Mouse (Mus musculus) left cerebral cortex, adult 18-20 months (tissue): Measurements from ENCODE around the gene Gm10142. TPM values are rescaled to one million over a fixed set of nuclear protein-coding genes. Genes with fewer than 3 reads are reported as not detected.
"Not testable (repeated sequence)": the region's sequence is repeated elsewhere in the genome, so short reads cannot be mapped to it uniquely, and the experiment has no call there.

Source experiments
- DNase-seq, 2 experiments: peaks; one replicate each; pipeline ENCODE4 v3.0.0; 2021 to 2022; ENCODE audit warnings: low spot score in 2 of 2, mixed read lengths in 1 of 2
- total RNA-seq, 2 experiments: library from RNA; stranded (reverse); gene quantifications; 2 replicates each; pipeline ENCODE4 v1.2.3; 2021

Gm10142 gene
- total RNA-seq, 2 experiments from 2014 or later, result not detected

GRCm38 (mm10) chr10:77735928-77736327 lies 20.3 kb downstream of the Gm10142 start:
- DNase-seq, result no peak

- no peak for DNase-seq
Observed at GRCm38 (mm10) chr10:77738929-77739328, 23.3 kb downstream of the Gm10142 start.

GRCm38 (mm10) chr10:77741924-77742688 lies 26.5 kb downstream of the Gm10142 start, which contains the start of gene Gm18596:
Gene Gm18596, minus strand, starts transcription at chr10:77742638.
- DNase-seq, result not testable (repeated sequence)

GRCm38 (mm10) chr10:77750686-77751085 lies 35.1 kb downstream of the Gm10142 start:
- DNase-seq, result not testable (repeated sequence)

- not testable (repeated sequence) for DNase-seq
Observed at GRCm38 (mm10) chr10:77751254-77751653, 35.6 kb downstream of the Gm10142 start, which contains the start of gene Gm9736. Gene Gm9736, minus strand, starts transcription at chr10:77751354.

GRCm38 (mm10) chr10:77752312-77752711 lies 36.7 kb downstream of the Gm10142 start:
- DNase-seq, result not testable (repeated sequence)

GRCm38 (mm10) chr10:77753448-77753847 lies 37.8 kb downstream of the Gm10142 start:
- DNase-seq, result no peak

- not testable (repeated sequence) for DNase-seq
Observed at GRCm38 (mm10) chr10:77759582-77759981, 44.0 kb downstream of the Gm10142 start, which contains the start of gene Gm3233. Gene Gm3233, minus strand, starts transcription at chr10:77759682.

Other genes starting within 250 kb of the Gm10142 start
- 10 to 100 TPM; 34.7 to 35.8 TPM for gene Fam207a, start 200.0 kb upstream of the Gm10142 start, total RNA-seq
- gene Itgb2, start 185.6 kb upstream of the Gm10142 start, total RNA-seq, result 1 to 10 TPM; 3.6 to 3.8 TPM
- 10 to 100 TPM; 67.0 to 72.0 TPM for gene Pttg1ip, start 134.1 kb upstream of the Gm10142 start, total RNA-seq
- gene Sumo3, start 109.7 kb upstream of the Gm10142 start, total RNA-seq, result 100 to 1,000 TPM; 165 to 172 TPM
- gene Gm49325, start 109.6 kb upstream of the Gm10142 start, total RNA-seq, result 10 to 100 TPM; 12.9 to 13.0 TPM
- gene Ube2g2, start 93.5 kb upstream of the Gm10142 start, total RNA-seq, result 10 to 100 TPM; 46.1 to 53.8 TPM
- under 1 TPM; 0.14 to 0.19 TPM for gene Tspear, start 29.2 kb upstream of the Gm10142 start, total RNA-seq
- gene Gm19402, start 25.1 kb upstream of the Gm10142 start, total RNA-seq, result not detected
- gene Gm9508, start 18.6 kb upstream of the Gm10142 start, total RNA-seq, result not detected
- gene Gm10272, start 9.2 kb upstream of the Gm10142 start, total RNA-seq, result not detected
- not detected for gene Gm10024, start 4.3 kb upstream of the Gm10142 start, total RNA-seq
- gene Krtap12-1, start 4.8 kb downstream of the Gm10142 start, total RNA-seq, result not detected
- gene Gm10100, start 10.7 kb downstream of the Gm10142 start, total RNA-seq, result not detected
- gene Gm18596, start 26.8 kb downstream of the Gm10142 start, total RNA-seq, result not detected
- gene Gm9736, start 35.5 kb downstream of the Gm10142 start, total RNA-seq, result not detected
- not detected for gene Gm3233, start 43.9 kb downstream of the Gm10142 start, total RNA-seq
- not detected for gene Gm3238, start 55.5 kb downstream of the Gm10142 start, total RNA-seq
- gene Gm7138, start 61.1 kb downstream of the Gm10142 start, total RNA-seq, result not detected
- gene Gm3250, start 66.7 kb downstream of the Gm10142 start, total RNA-seq, result not detected
- gene Gm7137, start 72.4 kb downstream of the Gm10142 start, total RNA-seq, result not detected
- not detected for gene Gm9639, start 79.3 kb downstream of the Gm10142 start, total RNA-seq
- not detected for gene Gm19668, start 83.3 kb downstream of the Gm10142 start, total RNA-seq
- gene Gm9507, start 96.0 kb downstream of the Gm10142 start, total RNA-seq, result not detected
- gene Gm2696, start 98.9 kb downstream of the Gm10142 start, total RNA-seq, result not detected
- gene Krtap10-4, start 111.3 kb downstream of the Gm10142 start, total RNA-seq, result not detected
- not detected for gene Krtap10-10, start 120.1 kb downstream of the Gm10142 start, total RNA-seq
- gene Gm36176, start 131.0 kb downstream of the Gm10142 start, total RNA-seq, result not detected
- not detected for gene Gm10318, start 137.1 kb downstream of the Gm10142 start, total RNA-seq
- not detected for gene Gm3285, start 146.2 kb downstream of the Gm10142 start, total RNA-seq
- 10 to 100 TPM in 1 of 2 experiments, 1 to 10 TPM in 1; 9.8 to 10.1 TPM for gene Lrrc3, start 186.7 kb downstream of the Gm10142 start, total RNA-seq